Mouse (Mus musculus) heart, embryonic 12.5 days (tissue): ENCODE results near the gene Gm960. TPM values are rescaled to one million over a fixed set of nuclear protein-coding genes. Genes with fewer than 3 reads are reported as not detected.

Experiments used
- ATAC-seq: fragments of 200-750 bp; cut with Nextera tagmentation; 2 replicates; pipeline ENCODE4 v1.8.0; 2017; ENCODE audit warnings: moderate TSS enrichment, moderate library complexity; ENCODE audit not compliant: insufficient number of reproducible peaks, low FRiP score
- H3K27ac ChIP-seq: fragments of 300-500 bp; sonication (generic); 2 replicates; pipeline ENCODE4 v1.5.1; 2016; ENCODE audit warnings: mild to moderate bottlenecking, moderate library complexity; ENCODE audit not compliant: poor library complexity, severe bottlenecking
- H3K27me3 ChIP-seq: fragments of 300-500 bp; sonication (generic); replicated peaks from 2 replicates; pipeline ENCODE4 v1.6.1; 2016; ENCODE audit warnings: mild to moderate bottlenecking, moderate library complexity
- H3K36me3 ChIP-seq: fragments of 300-500 bp; sonication (generic); 2 replicates; pipeline ENCODE4 v1.6.1; 2016; ENCODE audit warnings: mild to moderate bottlenecking, moderate library complexity
- H3K4me1 ChIP-seq: fragments of 300-500 bp; sonication (generic); replicated peaks from 2 replicates; pipeline ENCODE4 v1.6.1; 2016; ENCODE audit warnings: mild to moderate bottlenecking
- H3K4me2 ChIP-seq: fragments of 300-500 bp; sonication (generic); 2 replicates; pipeline ENCODE4 v1.6.1; 2016; ENCODE audit warnings: mild to moderate bottlenecking, moderate library complexity
- H3K4me3 ChIP-seq: fragments of 300-500 bp; sonication (generic); 2 replicates; pipeline ENCODE4 v1.5.1; 2016; ENCODE audit warnings: mild to moderate bottlenecking
- H3K9ac ChIP-seq: fragments of 300-500 bp; sonication (generic); 2 replicates; pipeline ENCODE4 v1.6.1; 2016; ENCODE audit warnings: mild to moderate bottlenecking, moderate library complexity
- H3K9me3 ChIP-seq: fragments of 300-500 bp; sonication (generic); replicated peaks from 2 replicates; pipeline ENCODE4 v1.6.1; 2016; ENCODE audit warnings: mild to moderate bottlenecking, moderate library complexity
- WGBS: fragments of 180-500 bp; shearing (Covaris S2); methylation state at CpG from one replicate; pipeline ENCODE4 v1.1.7; 2016; 5-methylcytosine and 5-hydroxymethylcytosine counted together
- polyA plus RNA-seq: library from polyadenylated mRNA; unstranded; fragments of >200 nt; fragmentation: Nextera tagmentation; extraction: Ambion mirVana; gene quantifications from 2 replicates; pipeline ENCODE4 v1.2.1, GENCODE M21; 2016

Gm960 gene
- polyA plus RNA-seq, 1 experiment from 2014 or later: 1.2 TPM

DNA sequence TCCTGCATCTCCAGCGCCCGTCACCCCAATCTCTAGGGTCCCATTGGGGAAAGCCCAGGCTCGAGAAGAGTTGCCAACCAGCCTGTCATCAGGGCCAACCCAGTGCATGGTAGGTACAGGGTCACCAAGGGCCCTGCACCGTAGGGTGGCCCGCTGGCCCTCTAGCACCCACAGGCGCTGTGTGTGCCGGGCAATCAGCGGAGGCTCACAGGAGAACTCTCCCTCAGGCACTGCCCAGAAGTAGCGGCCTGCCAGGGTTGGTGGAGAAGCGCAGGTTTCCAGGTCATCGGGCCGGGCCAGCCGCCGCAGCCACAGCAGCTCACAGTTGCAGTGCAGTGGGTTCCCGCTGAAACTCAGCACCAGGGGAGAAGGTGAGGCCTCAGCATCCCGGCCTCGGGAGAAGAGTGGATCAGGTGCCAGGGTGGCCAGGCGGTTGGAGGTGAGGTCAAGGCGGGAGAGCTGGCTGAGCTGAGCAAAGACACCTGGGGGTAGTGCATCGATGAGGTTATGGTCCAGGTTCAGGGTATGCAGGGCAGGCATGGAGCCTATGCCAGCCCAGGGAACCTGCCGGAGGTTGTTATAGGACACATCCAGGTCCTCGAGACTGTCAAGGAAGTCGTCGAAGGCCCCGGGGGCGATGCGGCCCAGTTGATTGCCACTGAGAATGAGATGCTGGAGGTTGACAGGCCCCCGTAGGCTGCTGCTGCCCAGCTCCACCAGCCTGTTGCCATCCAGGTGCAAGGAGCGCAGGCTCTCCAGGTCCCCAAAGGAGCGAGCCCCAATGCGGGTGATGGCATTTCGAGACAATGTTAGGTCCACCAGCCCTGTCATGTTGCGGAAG is 84.8 kb downstream of the Gm960 start:
- H3K27ac ChIP-seq: no peak overlapping the region
- WGBS: 88% methylated on average over 33 of the region's 33 CpGs
- no peaks in the 10 kb centered on the region for H3K9me3 ChIP-seq
- H3K4me1 ChIP-seq: peaks cover 26% of the 10 kb centered on the region
- H3K4me3 ChIP-seq: peak overlapping the region; percentile 85
- H3K9ac ChIP-seq: no peak overlapping the region
- no peak for ATAC-seq
- H3K27me3 ChIP-seq: no peaks in the 10 kb centered on the region; the same call in 1 of the 2 replicates
- peaks cover 29% of the 10 kb centered on the region for H3K36me3 ChIP-seq
- H3K4me2 ChIP-seq: peak overlapping the region; percentile 85

DNA sequence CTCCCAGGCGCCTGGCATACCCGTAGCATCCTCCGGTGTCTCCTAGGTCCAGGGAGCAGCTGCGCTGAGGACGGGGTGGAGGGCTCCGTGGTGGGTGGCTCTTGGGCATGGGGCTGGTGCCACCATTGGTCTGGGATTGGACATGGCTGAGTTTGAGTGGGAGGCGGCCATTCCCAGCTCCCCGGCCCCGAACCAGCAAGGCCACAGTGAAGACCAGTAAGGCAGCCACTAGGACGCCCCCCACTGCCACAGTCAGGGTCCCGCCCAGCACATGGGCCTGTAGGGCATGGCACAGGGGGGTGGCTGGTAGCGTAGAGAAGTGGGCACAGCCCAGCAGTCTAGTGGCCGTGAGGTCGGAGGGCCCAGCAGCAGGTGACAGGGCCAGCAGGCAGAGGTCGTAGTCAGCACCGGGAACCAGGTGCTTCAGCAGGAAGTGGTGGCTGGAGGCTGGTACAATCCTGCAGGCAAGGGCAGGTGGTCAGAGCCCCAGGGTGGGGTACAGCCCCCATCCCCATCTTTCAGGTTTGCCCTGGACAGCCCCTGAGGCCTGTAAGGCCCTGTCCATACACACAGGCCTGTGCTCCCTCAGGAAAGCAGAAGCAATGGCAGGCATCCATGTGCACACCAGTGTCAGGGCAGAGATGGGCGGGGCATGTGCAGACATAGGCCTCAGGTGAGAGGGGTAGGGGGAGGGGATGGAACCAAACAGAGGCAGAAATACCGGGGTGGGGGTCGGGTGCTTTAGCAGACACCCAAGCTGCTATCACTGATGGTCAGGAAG is 86.1 kb downstream of the Gm960 start:
- ATAC-seq: no peak
- Histone ChIP-seq H3K9me3 (no peaks in the 10 kb centered on the region), H3K27me3 (no peaks in the 10 kb centered on the region; the same call in 1 of the 2 replicates), H3K36me3 (peaks cover 29% of the 10 kb centered on the region), H3K27ac (no peak overlapping the region), H3K4me1 (peaks cover 26% of the 10 kb centered on the region), H3K4me2 (no peak overlapping the region), H3K9ac (peak overlapping the region; percentile 24; the same call in 1 of the 2 replicates), H3K4me3 (no peak overlapping the region)
- 90% methylated on average over 19 of the region's 19 CpGs for WGBS

DNA sequence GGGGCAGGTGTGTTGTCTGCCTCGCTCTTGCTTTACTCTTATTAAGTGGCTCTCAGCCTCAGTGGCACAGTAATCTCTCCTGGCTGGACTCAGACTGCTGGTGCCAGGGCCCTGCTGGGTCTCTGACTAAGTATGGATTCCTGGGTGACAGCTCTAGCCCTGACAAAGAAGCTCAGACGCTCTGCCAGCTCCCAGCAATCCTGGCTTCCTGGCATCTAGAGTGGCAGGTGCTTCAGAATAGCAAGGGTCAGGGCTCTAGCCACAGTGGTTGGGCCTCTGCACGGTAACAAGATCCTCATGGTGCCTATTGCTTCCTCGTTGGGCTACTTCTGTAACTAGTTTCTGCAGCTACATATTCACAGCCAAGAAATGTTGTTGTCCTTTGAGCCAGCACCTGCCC is 88.4 kb downstream of the Gm960 start:
- H3K36me3 ChIP-seq: peaks cover 29% of the 10 kb centered on the region
- ATAC-seq: no peak
- WGBS: 57% methylated on average over 4 of the region's 4 CpGs
- H3K9ac ChIP-seq: no peak overlapping the region
- peaks cover 19% of the 10 kb centered on the region for H3K4me1 ChIP-seq
- no peaks in the 10 kb centered on the region for H3K9me3 ChIP-seq
- H3K27me3 ChIP-seq: no peaks in the 10 kb centered on the region
- H3K27ac ChIP-seq: no peak overlapping the region
- no peak overlapping the region for H3K4me2 ChIP-seq
- no peak overlapping the region for H3K4me3 ChIP-seq

DNA sequence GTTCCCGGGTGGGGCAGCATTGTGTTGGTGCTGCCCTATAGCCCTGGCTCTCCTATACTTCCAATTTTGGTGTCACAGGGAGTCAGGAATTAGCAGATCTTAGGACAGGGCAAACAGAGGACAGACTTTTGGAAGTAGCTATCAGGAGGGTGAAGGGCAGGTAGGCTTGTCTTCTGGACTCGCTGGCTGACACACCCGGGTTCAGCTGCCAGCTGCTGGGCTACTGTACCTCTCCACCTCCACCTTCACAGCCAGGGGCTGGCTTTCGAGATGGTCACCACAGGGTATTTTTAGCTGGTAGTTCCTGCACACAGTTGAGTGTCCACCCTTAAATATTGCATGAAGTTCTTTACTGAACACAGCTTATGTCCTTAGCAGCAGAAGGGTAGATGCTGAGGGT is 90.0 kb downstream of the Gm960 start:
- WGBS: 77% methylated on average over 4 of the region's 4 CpGs
- no peak overlapping the region for H3K27ac ChIP-seq
- H3K27me3 ChIP-seq: no peaks in the 10 kb centered on the region
- H3K4me2 ChIP-seq: no peak overlapping the region
- H3K4me3 ChIP-seq: no peak overlapping the region
- no peaks in the 10 kb centered on the region for H3K9me3 ChIP-seq
- peaks cover 24% of the 10 kb centered on the region for H3K36me3 ChIP-seq
- ATAC-seq: no peak
- H3K4me1 ChIP-seq: peaks cover 14% of the 10 kb centered on the region
- no peak overlapping the region for H3K9ac ChIP-seq

DNA sequence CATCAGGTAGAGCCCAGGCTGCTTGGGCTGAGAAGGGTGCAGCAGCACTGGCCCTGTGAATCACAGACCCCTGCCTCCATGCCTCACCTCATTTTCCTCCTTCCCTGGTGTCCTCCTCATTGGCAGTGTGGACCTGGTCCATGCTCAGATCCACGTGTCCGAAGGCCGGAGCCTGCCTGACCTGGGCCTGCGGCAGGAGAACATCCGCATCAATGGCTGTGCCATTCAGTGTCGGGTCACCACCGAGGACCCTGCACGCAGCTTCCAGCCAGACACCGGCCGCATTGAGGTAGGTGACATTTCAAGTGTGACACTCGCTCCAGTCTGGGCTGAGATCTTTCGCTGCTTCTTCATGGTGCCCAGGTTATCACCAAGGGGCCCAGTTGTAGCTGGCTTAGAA is 91.1 kb downstream of the Gm960 start:
- peaks cover 9% of the 10 kb centered on the region for H3K4me1 ChIP-seq
- H3K36me3 ChIP-seq: peaks cover 14% of the 10 kb centered on the region
- H3K9me3 ChIP-seq: no peaks in the 10 kb centered on the region
- no peak for ATAC-seq
- no peak overlapping the region for H3K4me3 ChIP-seq
- H3K27ac ChIP-seq: no peak overlapping the region
- H3K4me2 ChIP-seq: no peak overlapping the region
- peaks cover 2% of the 10 kb centered on the region; the same call in 1 of the 2 replicates for H3K27me3 ChIP-seq
- no peak overlapping the region for H3K9ac ChIP-seq
- 89% methylated on average over 12 of the region's 12 CpGs for WGBS

DNA sequence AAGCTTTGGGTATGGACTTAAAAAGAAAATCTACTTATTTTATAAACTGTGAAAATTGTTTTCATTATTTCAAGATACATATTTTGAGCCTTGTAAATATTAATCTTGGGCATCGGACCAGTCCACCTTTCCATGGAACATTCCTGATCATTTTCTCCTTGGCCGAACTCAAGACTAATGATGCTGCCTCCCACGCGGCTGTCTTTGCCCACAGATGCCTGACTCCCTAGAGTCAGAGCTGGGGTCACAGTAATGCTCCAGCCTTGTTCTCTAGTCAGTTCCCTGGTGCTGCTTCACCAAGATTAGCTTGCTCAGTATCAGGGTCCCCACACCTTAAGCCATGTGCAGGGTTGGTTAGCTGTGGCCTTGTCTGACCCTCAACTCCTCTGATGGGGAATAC is 92.8 kb downstream of the Gm960 start:
- Histone ChIP-seq H3K27ac (no peak overlapping the region), H3K4me3 (no peak overlapping the region), H3K4me1 (peaks cover 9% of the 10 kb centered on the region), H3K27me3 (peaks cover 8% of the 10 kb centered on the region; the same call in 1 of the 2 replicates), H3K9ac (no peak overlapping the region), H3K4me2 (no peak overlapping the region), H3K36me3 (no peaks in the 10 kb centered on the region), H3K9me3 (no peaks in the 10 kb centered on the region)
- no peak for ATAC-seq
- WGBS: 87% methylated on average over 4 of the region's 4 CpGs

DNA sequence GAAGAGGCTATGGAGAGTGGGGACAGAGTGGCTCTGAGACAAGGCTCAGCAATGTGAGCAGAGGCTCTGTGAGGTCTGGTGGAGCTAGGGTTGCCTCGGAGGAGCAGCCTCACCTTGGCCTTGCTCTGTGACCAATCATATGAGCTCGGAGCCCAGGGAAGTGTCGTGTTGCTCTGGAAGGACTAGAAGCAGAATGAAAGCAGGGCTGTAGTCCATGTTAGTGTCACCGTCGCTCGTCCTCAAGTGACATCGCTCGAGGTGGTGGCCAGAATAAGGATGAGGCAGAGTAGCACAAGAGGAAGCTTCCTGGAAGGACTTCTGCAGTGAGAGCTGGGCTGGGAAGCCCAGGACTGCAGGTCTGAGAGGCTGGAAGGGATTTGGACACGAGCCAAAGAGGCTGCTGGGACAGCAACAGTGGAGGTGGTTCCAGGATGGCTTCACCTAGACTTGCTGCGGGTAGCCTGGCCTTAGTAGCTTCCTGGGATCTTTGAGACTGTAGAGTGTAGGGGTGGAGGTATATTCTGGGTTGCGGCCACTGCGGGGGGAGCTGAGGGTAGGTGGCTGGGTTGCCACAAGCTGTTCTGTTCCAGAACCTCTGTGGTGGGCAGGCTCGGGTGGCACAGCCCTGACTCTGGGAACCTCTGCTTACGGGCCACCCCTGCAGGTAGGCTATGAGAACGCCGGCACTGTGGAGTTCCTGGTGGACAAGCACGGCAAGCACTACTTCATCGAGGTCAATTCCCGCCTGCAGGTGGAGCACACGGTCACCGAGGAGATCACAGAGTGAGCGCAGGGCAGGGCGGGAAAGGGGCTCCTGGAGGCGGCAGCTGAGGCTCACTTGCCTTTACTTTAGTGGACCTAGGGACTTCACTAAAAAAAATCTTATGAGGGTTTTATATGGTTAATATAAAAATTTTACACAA is 94.4 kb downstream of the Gm960 start:
- WGBS: 34% methylated on average over 24 of the region's 24 CpGs
- Histone ChIP-seq H3K27me3 (peaks cover 8% of the 10 kb centered on the region), H3K9me3 (no peaks in the 10 kb centered on the region), H3K36me3 (no peaks in the 10 kb centered on the region), H3K9ac (peak overlapping the region; percentile 43), H3K4me3 (0 out of 2 replicates have a peak overlapping the region, but pooled peaks have one; percentile 8), H3K4me2 (peak overlapping the region; percentile 44), H3K4me1 (peaks cover 9% of the 10 kb centered on the region), H3K27ac (no peak overlapping the region)
- ATAC-seq: peak; percentile 57; the same call in 1 of the 2 replicates

DNA sequence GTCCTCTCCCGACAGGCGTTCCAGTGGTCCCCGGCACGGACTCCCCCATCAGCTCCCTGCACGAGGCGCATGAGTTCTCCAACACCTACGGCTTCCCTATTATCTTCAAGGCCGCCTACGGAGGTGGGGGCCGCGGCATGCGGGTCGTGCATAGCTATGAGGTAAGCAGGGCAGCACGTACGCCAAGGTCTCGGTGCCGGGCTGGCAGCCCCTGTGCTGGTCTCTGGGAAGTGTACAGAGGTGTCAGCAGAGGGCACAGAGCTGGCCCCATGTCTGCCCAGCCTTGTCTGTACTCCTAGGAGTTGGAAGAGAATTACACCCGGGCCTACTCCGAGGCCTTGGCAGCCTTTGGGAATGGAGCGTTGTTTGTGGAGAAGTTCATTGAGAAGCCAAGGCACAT is 96.0 kb downstream of the Gm960 start:
- Histone ChIP-seq H3K9me3 (no peaks in the 10 kb centered on the region), H3K27ac (no peak overlapping the region), H3K9ac (no peak overlapping the region), H3K36me3 (no peaks in the 10 kb centered on the region), H3K27me3 (peaks cover 8% of the 10 kb centered on the region), H3K4me3 (no peak overlapping the region), H3K4me2 (no peak overlapping the region), H3K4me1 (peaks cover 9% of the 10 kb centered on the region)
- no peak for ATAC-seq
- WGBS: 85% methylated on average over 20 of the region's 20 CpGs

DNA sequence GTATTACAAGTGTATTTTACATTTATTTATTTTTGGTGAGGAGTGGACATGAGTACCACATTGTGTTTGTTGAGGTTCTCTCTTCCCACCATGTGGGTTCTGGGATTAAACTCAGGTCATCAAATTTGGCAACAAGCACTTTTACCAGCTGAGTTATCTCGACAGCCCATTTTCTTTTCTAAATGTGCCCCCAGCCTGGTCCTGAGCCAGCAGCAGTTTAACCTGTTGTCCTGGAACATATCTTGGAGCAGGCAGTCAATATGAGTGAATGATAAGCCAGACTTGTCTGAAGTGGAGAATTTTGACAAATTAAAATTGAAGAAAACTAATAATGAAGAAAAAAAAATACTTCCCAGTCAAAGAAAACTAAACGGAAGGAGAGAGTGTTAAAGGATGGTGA is 102.4 kb downstream of the Gm960 start:
- H3K9me3 ChIP-seq: no peaks in the 10 kb centered on the region
- 71% methylated on average over 2 of the region's 2 CpGs for WGBS
- H3K36me3 ChIP-seq: no peaks in the 10 kb centered on the region
- ATAC-seq: no peak
- no peak overlapping the region for H3K9ac ChIP-seq
- H3K4me1 ChIP-seq: no peaks in the 10 kb centered on the region
- no peak overlapping the region for H3K27ac ChIP-seq
- H3K27me3 ChIP-seq: no peaks in the 10 kb centered on the region; the same call in 1 of the 2 replicates
- H3K4me2 ChIP-seq: no peak overlapping the region
- no peak overlapping the region for H3K4me3 ChIP-seq

DNA sequence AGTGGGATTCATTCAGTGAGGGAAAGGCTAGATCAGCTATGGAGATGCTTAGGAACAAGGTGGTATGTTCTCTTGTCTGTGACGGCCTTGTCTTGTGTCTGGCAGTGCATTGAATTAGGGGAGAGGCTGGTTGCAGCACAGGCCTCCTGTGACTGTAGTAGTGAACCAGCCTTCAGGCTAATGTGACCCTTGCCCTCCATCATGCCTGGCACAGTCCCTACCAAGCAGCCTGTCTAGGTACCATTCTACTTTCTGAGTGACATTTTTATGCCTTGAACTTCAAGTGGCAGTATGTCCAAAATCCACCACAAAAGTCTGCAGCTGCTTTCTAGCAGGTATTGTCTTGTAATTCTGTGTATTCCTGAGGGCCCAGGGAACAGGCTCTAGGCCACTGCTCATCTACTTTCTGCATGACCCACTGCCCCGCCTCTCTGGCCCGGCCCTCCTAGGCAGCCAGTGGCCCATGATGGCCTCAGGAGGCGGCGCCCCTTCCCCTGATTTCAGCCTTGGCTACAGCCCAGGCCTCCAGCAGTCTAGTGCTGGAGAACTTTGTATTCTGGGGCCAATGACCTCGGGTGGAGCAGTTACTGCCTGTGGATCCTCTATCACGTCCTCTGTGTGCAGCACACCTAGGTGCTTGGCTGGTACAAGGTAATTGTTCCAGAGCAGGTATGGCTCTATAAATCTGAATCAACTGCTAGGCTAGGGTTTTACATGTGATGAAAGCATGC is 104.5 kb downstream of the Gm960 start:
- no peak for ATAC-seq
- H3K27me3 ChIP-seq: no peaks in the 10 kb centered on the region
- no peak overlapping the region for H3K4me2 ChIP-seq
- no peak overlapping the region for H3K9ac ChIP-seq
- H3K4me3 ChIP-seq: no peak overlapping the region
- 54% methylated on average over 7 of the region's 7 CpGs for WGBS
- H3K9me3 ChIP-seq: no peaks in the 10 kb centered on the region
- H3K27ac ChIP-seq: no peak overlapping the region
- H3K36me3 ChIP-seq: no peaks in the 10 kb centered on the region
- H3K4me1 ChIP-seq: 0 out of 2 replicates have a peak, but pooled peaks cover 8% of the 10 kb centered on the region
